Mouse (Mus musculus): ENCODE measurements around the gene Hist1h3e. TPM values are rescaled to one million over a fixed set of nuclear protein-coding genes. Genes with fewer than 3 reads are reported as not detected.
A peak's percentile ranks its signal among the peaks of the same experiment; 100 is the strongest.
"Not testable (repeated sequence)": the region's sequence is repeated elsewhere in the genome, so short reads cannot be mapped to it uniquely, and the experiment has no call there.

Hist1h3e gene
- total and polyA plus RNA-seq, 3 experiments = 14.0 to 51.2 (median 41.4) TPM

- peak; percentile 41 for DNase-seq
Measured at GRCm38 (mm10) chr13:23562699-23563462, 712 bp upstream of the Hist1h3e start.

- DNase-seq = not testable (repeated sequence)
Measured at GRCm38 (mm10) chr13:23561531-23561882, 662 bp downstream of the Hist1h3e start.

DNA sequence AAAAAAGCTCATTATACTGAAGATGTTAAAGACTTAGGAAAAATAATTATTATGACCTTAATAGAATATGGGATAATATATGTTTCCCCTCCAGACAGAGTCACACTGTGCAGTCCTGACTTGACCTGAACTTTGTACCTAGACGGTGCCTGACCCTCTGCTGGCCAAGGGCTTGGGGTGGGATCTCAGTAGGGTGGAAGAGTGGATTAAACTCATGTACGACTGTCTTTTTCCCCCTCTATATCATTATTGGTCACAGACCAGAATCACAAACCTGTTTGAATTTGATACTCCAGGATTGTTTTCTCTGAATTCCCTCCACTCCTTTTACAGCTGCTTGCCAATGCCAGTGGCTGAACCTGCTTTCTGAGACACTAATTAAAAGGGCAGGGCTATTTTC, 1.5 kb downstream of the Hist1h3e start:
- not testable (repeated sequence) for DNase-seq

DNA sequence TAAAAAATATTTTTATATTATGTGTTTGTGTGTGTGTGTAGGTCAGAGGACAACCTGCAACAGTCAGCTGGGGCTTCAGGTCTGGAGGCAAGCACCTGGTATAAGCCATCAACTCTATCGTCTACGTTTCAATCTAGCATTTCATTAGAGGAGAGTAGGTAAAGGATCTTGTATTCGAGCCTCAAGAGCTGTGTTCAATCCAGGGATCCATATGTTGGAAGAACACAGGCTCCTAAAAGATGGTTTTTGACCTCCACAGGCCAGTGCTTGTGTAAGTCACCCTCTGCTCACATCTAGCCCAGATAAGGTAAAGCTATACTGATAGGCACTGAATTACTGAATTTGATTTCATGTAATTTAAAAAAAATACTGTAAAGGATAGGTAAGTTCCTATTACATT, 5.3 kb downstream of the Hist1h3e start:
- DNase-seq = no peak

DNA sequence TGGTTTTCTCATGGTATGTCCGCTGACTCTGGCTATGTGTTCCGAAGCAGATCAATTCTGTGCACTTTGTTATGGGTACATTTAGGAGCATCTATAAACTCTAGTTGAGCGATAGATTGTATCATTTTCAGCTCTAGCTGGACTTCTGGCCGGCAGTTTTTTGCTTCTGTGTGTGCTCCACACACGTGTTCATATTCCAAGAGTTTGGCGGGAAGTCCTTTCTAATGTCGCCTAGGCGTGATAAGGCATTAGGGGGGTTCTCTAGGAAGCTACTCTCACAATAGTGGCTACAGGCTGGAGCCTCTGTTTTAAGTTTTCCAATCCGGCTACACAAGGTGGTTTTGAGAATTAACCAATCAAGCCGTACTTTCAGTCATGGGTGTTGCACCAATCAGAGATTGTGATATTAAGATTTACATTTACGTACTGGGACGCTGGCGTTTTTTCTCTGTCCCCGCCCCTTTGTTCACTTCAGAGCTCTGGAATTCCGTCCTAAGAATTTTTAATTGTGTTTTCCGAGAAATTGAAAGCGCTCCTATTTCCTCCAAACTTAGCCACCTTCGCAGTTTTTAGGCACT, 6.2 kb downstream of the Hist1h3e start:
- DNase-seq = peak; percentile 84

DNA sequence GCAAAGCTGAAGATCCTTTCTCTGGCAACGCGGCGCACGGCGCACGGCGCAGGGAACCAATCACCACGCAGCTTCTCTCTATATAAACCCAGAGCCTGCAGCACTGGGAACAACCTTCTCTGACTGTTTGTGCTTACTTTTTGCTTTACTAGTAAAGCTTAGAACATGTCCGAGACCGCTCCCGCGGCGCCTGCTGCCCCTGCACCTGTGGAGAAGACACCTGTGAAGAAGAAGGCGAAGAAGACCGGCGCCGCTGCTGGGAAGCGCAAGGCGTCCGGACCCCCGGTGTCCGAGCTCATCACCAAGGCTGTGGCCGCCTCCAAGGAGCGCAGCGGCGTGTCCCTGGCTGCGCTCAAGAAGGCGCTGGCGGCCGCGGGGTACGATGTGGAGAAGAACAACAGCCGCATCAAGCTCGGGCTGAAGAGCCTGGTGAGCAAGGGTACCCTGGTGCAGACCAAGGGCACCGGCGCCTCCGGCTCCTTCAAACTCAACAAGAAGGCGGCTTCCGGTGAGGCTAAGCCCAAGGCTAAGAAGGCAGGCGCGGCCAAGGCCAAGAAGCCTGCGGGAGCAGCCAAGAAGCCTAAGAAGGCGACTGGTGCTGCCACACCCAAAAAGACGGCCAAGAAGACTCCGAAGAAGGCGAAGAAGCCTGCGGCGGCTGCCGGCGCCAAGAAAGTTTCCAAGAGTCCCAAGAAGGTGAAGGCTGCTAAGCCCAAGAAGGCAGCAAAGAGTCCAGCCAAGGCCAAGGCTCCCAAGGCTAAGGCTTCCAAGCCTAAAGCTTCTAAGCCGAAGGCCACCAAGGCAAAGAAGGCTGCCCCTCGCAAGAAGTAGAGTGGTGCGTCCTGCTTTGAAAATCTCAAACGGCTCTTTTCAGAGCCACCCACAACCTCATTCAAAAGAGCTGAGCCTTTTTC, 7.0 kb downstream of the Hist1h3e start:
- peak; percentile 83 for DNase-seq

- no peak for DNase-seq
Measured at GRCm38 (mm10) chr13:23554393-23554792, 7.8 kb downstream of the Hist1h3e start.

- no peak for DNase-seq
Measured at GRCm38 (mm10) chr13:23552962-23553361, 9.2 kb downstream of the Hist1h3e start, which contains the start of gene Hist1h1d. Gene Hist1h1d (plus strand): TSS chr13:23553262.

GRCm38 (mm10) chr13:23551931-23552914, 9.9 kb downstream of the Hist1h3e start:
- no peak for DNase-seq

GRCm38 (mm10) chr13:23551146-23551834, 10.9 kb downstream of the Hist1h3e start, which contains the start of gene Hist1h4f:
Gene Hist1h4f (minus strand): TSS chr13:23551648.
- DNase-seq = peak; percentile 89

GRCm38 (mm10) chr13:23550761-23551145, 11.4 kb downstream of the Hist1h3e start:
- no peak for DNase-seq

- DNase-seq = no peak
Measured at GRCm38 (mm10) chr13:23546694-23547093, 15.5 kb downstream of the Hist1h3e start.

GRCm38 (mm10) chr13:23544787-23545120, 17.4 kb downstream of the Hist1h3e start:
- DNase-seq = peak; percentile 47

- peak; percentile 86 for DNase-seq
Measured at GRCm38 (mm10) chr13:23543965-23544786, 18.0 kb downstream of the Hist1h3e start, which contains the start of gene Hist1h3f. Gene Hist1h3f (plus strand): TSS chr13:23544052.

DNA sequence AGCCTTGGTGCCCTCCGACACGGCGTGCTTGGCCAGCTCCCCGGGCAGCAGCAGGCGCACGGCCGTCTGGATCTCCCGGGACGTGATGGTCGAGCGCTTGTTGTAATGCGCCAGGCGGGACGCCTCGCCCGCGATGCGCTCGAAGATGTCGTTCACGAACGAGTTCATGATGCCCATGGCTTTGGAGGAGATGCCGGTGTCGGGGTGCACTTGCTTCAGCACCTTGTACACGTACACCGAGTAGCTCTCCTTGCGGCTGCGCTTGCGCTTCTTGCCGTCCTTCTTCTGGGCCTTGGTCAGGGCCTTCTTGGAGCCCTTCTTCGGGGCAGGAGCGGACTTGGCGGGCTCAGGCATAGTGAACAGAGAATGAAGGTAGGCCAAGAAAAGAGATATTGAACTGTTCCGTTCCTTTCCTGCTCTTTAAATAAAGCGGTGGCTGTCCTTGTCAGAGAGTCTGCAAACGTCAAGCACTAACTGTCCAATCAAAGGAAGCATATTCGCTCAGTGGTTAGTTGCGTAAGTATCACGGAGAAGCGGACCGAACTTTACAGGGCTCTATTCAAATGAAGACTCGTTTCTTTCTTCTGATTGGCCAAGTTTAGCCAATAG, 19.1 kb downstream of the Hist1h3e start, which contains the start of gene Hist1h2bh:
Gene Hist1h2bh, minus strand, starts transcription at position 394 of the 609 bp plus-strand sequence.
- peak; percentile 84 for DNase-seq

- DNase-seq = not testable (repeated sequence)
Measured at GRCm38 (mm10) chr13:23542225-23542980, 19.8 kb downstream of the Hist1h3e start.

GRCm38 (mm10) chr13:23541497-23541896, 20.7 kb downstream of the Hist1h3e start:
- no peak for DNase-seq

- DNase-seq = not testable (repeated sequence)
Measured at GRCm38 (mm10) chr13:23539821-23540220, 22.3 kb downstream of the Hist1h3e start.

Measured in adrenal gland, adult 2 months (tissue).